Mouse (Mus musculus) liver, adult 2 months (tissue): Measurements from ENCODE around the gene AW822073. TPM values are rescaled to one million over a fixed set of nuclear protein-coding genes. Genes with fewer than 3 reads are reported as not detected.
"Not testable (repeated sequence)": the region's sequence is repeated elsewhere in the genome, so short reads cannot be mapped to it uniquely, and the experiment has no call there.

Experiments used
- DNase-seq: peaks from one replicate; pipeline ENCODE4 v3.0.0-alpha.2; 2011; ENCODE audit warnings: low read depth, low spot score; ENCODE audit errors: extremely low read depth
- H3K27ac ChIP-seq: fragments of 200-500 bp; replicated peaks from 2 replicates; pipeline ENCODE4 v1.5.1; 2012; ENCODE audit warnings: low read depth, mild to moderate bottlenecking, control low read depth, inconsistent platforms, low read length; ENCODE audit not compliant: insufficient read depth
- H3K27me3 ChIP-seq: fragments of 200-500 bp; 2 replicates; pipeline ENCODE4 v1.6.1; 2012; ENCODE audit warnings: mild to moderate bottlenecking, moderate library complexity, low read length, inconsistent platforms; ENCODE audit not compliant: control insufficient read depth, insufficient read depth
- H3K36me3 ChIP-seq: fragments of 200-500 bp; 2 replicates; pipeline ENCODE4 v1.6.1; 2012; ENCODE audit warnings: low read length, inconsistent platforms; ENCODE audit not compliant: control insufficient read depth, insufficient read depth
- H3K4me1 ChIP-seq: fragments of 200-500 bp; 2 replicates; pipeline ENCODE4 v1.6.1; 2011; ENCODE audit warnings: low read length; ENCODE audit not compliant: control insufficient read depth, insufficient read depth
- H3K4me3 ChIP-seq: fragments of 200-500 bp; 2 replicates; pipeline ENCODE4 v1.5.1; 2011; ENCODE audit warnings: low read depth, mild to moderate bottlenecking, control low read depth, low read length, moderate library complexity; ENCODE audit not compliant: insufficient read depth
- H3K79me2 ChIP-seq: fragments of 200-500 bp; 2 replicates; pipeline ENCODE4 v1.6.1; 2012; ENCODE audit warnings: inconsistent platforms, mild to moderate bottlenecking, low read length, moderate library complexity; ENCODE audit not compliant: control insufficient read depth, insufficient read depth
- H3K9ac ChIP-seq: fragments of 200-500 bp; 2 replicates; pipeline ENCODE4 v1.6.1; 2012; ENCODE audit warnings: low read depth, mild to moderate bottlenecking, control low read depth, inconsistent platforms, low read length
- CTCF ChIP-seq: fragments of 200-500 bp; IDR thresholded peaks from 2 replicates; pipeline ENCODE4 v1.5.1; 2011; ENCODE audit warnings: low read depth, low read length, control low read depth
- POLR2A ChIP-seq: fragments of 200-500 bp; IDR thresholded peaks from 2 replicates; pipeline ENCODE4 v1.6.1; 2011; ENCODE audit warnings: low read length, control low read depth; ENCODE audit not compliant: insufficient read depth; ENCODE audit errors: extremely low read depth
- WGBS: fragments of 180-500 bp; shearing (Covaris S2); methylation state at CpG from one replicate; pipeline ENCODE4 v1.1.7; 2018; 5-methylcytosine and 5-hydroxymethylcytosine counted together
- polyA plus RNA-seq: library from polyadenylated mRNA; depleted of rRNA; stranded (reverse); fragments of >200 nt; gene quantifications from 2 replicates; pipeline ENCODE4 v1.2.3, GENCODE M21; 2012; rRNA removed
- total RNA-seq: library from RNA; depleted of rRNA; stranded (reverse); fragments of >200 nt; gene quantifications from 2 replicates; pipeline ENCODE4 v1.2.3, GENCODE M21; 2014; rRNA removed

The AW822073 gene
- total RNA-seq (not detected in 2 replicates), polyA plus RNA-seq (not detected in 2 replicates)

DNA sequence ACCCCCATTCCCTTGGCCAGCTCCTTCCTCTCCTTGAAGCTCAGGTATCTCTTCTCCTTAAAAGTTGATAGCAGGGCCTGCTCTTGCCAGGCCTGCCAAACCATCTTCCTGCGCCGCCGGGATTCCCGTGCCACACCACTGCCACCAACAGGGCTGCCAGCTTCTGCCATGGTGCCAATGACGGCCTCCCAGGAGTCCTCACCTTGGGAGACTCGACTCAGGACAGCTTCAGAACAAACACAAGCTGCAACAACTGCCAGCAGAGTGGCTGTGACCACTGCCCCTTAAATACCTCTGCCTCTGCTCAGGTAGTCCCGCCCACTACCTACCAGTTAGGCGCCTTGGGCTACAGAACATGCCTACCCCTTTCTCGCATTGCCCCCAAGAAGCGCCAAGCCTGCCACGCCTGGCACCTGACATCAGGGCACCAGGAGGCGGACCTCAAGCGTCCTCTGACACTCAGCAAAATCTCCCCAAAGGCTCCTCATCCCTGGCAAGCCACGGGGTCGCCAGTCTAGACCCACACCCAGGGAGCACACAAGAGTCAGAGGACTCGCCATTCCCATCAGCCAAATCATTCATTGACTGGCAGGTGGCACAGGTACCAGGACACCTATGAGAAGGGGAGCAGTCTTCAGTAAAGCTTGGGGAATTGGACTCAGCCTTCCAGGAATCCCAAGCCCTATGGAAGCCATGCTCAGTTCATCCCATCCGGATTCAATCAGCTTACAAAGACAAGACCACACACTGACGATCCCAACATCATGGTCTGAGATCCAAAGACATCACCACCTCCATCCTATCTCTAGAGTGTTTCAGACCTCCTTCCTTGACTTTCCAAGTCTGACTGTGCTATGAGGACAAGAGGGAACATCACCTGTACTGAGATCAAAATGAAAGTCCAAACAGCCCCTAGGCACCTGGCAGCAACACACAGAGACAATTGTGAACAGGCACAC is at the start of gene AW822073:
Gene AW822073, minus strand, starts transcription at position 104 of the 959 bp plus-strand sequence.
- not testable (repeated sequence) for H3K4me1 ChIP-seq, H3K9ac ChIP-seq, H3K36me3 ChIP-seq, H3K27me3 ChIP-seq, H3K4me3 ChIP-seq, H3K27ac ChIP-seq, H3K79me2 ChIP-seq
- peak; percentile 19 for DNase-seq
- WGBS = 79% methylated on average over 18 of the region's 18 CpGs

DNA sequence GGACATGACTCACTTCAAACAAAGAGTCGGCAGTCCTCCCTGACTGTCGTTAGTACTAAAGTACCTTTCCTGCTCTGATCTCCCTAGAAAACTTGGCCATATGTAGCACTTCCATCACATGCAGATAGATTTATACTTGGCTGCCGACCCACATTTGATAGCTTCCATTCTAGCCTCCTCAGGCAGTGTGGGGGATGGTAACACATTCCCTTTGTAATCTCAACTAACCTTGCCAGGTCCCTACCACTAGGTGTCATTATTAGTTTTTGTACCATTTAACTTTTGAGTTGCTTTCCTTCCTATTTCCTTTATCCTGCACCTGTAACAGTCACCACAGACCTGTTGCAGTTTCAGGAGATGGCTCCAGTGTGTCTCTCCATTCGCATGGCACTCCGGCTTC is 33.7 kb upstream of the AW822073 start:
- peaks cover 3% of the 10 kb centered on the region; the same call in 1 of the 2 replicates for H3K4me1 ChIP-seq

DNA sequence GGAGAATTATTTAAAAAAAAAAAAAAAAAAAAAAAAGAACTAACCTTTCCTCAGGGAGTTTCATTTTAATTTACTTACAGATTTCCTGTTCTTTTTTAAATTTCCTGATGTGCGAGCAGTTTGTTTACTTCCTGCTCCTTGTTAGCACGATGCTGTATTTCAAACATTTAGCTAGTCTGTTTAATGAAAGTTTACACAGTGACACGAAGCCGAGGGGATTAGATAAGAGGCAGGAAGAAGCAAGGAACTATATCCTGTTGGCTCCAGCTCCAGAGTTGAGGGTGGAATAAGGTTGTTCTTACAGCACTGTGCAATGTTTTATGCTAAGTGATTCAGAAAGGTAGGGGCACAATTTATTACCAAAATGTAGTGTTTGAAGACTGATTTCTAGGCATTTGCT is 31.2 kb upstream of the AW822073 start:
- Histone ChIP-seq H3K79me2 (no peaks in the 10 kb centered on the region; the same call in 1 of the 2 replicates), H3K36me3 (peaks cover 18% of the 10 kb centered on the region), H3K9ac (peak overlapping the region; percentile 91; the same call in 1 of the 2 replicates), H3K27me3 (no peaks in the 10 kb centered on the region), H3K4me1 (peaks cover 3% of the 10 kb centered on the region; the same call in 1 of the 2 replicates), H3K27ac (peak overlapping the region; percentile 68; the same call in 1 of the 2 replicates), H3K4me3 (peak overlapping the region; percentile 94)
- WGBS = under 1% methylated on average over 4 of the region's 4 CpGs
- TF ChIP-seq CTCF (no peak), POLR2A (no peak)
- peak; percentile 43 for DNase-seq

More for the DNA sequence above, 33.7 kb upstream of the AW822073 start:
- DNase-seq = peak; percentile 18
- no peaks in the 10 kb centered on the region; the same call in 1 of the 2 replicates for H3K79me2 ChIP-seq
- H3K36me3 ChIP-seq = peaks cover 33% of the 10 kb centered on the region
- H3K4me3 ChIP-seq = no peak overlapping the region
- H3K27me3 ChIP-seq = no peaks in the 10 kb centered on the region
- whole genome bisulfite sequencing = 41% methylated on average over 5 of the region's 5 CpGs
- H3K27ac ChIP-seq = no peak overlapping the region
- H3K9ac ChIP-seq = no peak overlapping the region
- TF ChIP-seq POLR2A (no peak), CTCF (no peak)

DNA sequence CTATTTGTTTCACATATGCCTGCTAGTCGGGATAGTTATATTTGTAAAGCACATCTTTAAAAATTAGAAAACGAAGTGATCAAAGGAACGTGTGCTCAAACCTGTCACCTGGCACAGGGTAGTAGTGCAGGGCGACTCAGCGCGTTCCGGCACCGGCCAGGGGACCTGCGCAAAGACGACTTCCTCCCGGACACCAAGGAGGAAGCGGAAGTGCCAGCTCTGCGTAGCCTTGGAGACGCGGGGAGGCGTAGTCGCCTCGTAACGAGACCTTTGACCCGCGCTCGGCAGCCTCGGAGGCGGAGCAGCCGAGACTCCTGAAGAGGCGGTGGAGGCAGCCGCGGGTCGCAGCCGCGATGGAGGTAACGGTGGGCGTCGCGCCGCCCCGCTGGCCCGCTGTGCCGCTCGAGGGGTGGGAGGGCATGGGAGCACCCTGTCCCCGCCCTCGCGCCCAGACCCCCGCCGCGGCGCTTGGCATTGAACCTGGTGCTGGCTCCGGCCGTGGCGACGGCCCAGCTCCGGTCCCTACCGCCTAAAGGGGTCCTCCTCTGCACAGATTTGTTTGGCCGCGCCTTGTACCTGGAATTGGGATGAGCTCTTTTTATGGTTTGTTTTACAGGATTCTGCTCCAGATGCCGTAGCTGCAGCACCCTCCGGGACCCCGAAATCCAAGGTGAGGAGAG is 30.6 kb upstream of the AW822073 start, which contains the start of gene Gcc2:
Gene Gcc2, plus strand, starts transcription at position 285 of the 680 bp plus-strand sequence.
- peak; percentile 93 for DNase-seq
- Histone ChIP-seq H3K27ac (peak within 1 kb of the TSS; percentile 68), H3K9ac (peak within 1 kb of the TSS; percentile 91), H3K4me3 (peak within 1 kb of the TSS; percentile 94), H3K79me2 (no peaks in the 10 kb centered on the region; the same call in 1 of the 2 replicates), H3K27me3 (no peaks in the 10 kb centered on the region), H3K36me3 (peaks cover 15% of the 10 kb centered on the region), H3K4me1 (peaks cover 3% of the 10 kb centered on the region; the same call in 1 of the 2 replicates)
- WGBS = under 1% methylated on average over 58 of the region's 58 CpGs
- TF ChIP-seq POLR2A = 0 out of 2 replicates have a peak, but pooled peaks have one; percentile 54
- TF ChIP-seq CTCF = no peak

GRCm38 (mm10) chr10:58254635-58255175 is 30.0 kb upstream of the AW822073 start:
- peak; percentile 52 for DNase-seq
- peak overlapping the region; percentile 94 for H3K4me3 ChIP-seq
- H3K79me2 ChIP-seq = no peaks in the 10 kb centered on the region; the same call in 1 of the 2 replicates
- peaks cover 3% of the 10 kb centered on the region; the same call in 1 of the 2 replicates for H3K4me1 ChIP-seq
- H3K27me3 ChIP-seq = no peaks in the 10 kb centered on the region
- no peak overlapping the region for H3K27ac ChIP-seq
- peaks cover 9% of the 10 kb centered on the region for H3K36me3 ChIP-seq
- 8% methylated on average over 6 of the region's 6 CpGs for WGBS
- no peak for TF ChIP-seq POLR2A
- no peak overlapping the region for H3K9ac ChIP-seq
